Mouse (Mus musculus): ENCODE data around the gene Abcg1. TPM values are rescaled to one million over a fixed set of nuclear protein-coding genes. Genes with fewer than 3 reads are reported as not detected.

Gene Abcg1
- polyA plus RNA-seq, 1 experiment = 0.05 TPM

- Histone ChIP-seq H3K27me3 (ENCODE audit: control insufficient read depth) (no peaks in the 10 kb centered on the region), H3K36me3 (ENCODE audit: control insufficient read depth) (peaks cover 2% of the 10 kb centered on the region; the same call in 1 of the 2 replicates), H3K4me3 (replicated peaks) (no peak overlapping the region), H3K4me1 (ENCODE audit: control insufficient read depth) (peaks cover 51% of the 10 kb centered on the region), H3K9me3 (ENCODE audit: control insufficient read depth, low read length) (peaks cover 2% of the 10 kb centered on the region)
- TF ChIP-seq TAL1 (IDR thresholded peaks at IDR 0.05; ENCODE audit: low read length) = no peak
- no peak for TF ChIP-seq GATA1 (IDR thresholded peaks at IDR 0.05; ENCODE audit: low read length)
Measured at GRCm38 (mm10) chr17:31037331-31037730, 20.1 kb upstream of the Abcg1 start.

DNA sequence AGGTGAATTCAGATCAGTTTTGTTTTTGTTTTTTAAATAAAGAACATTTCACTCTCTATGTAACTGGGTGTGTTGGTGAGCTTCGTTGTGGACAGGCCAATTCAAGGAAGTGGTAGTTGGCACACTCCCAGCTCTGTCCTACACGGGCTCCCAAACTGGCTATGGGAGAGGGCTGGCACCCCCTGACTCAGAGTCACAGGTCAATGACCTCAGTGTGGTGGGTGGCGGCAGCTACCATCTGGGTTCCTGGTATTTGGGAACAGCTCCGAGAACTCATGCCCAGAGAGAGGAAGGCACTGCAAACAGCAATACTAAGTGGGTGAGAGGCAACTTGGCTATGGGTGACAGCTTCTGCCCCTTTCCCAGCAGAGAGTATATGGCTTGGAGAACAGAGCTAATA is 19.1 kb upstream of the Abcg1 start:
- Histone ChIP-seq H3K27me3 (ENCODE audit: control insufficient read depth) (no peaks in the 10 kb centered on the region), H3K36me3 (ENCODE audit: control insufficient read depth) (no peaks in the 10 kb centered on the region), H3K4me1 (ENCODE audit: control insufficient read depth) (peaks cover 43% of the 10 kb centered on the region), H3K4me3 (replicated peaks) (no peak overlapping the region), H3K9me3 (ENCODE audit: control insufficient read depth, low read length) (no peaks in the 10 kb centered on the region)
- no peak for TF ChIP-seq TAL1 (IDR thresholded peaks at IDR 0.05; ENCODE audit: low read length)
- TF ChIP-seq GATA1 (IDR thresholded peaks at IDR 0.05; ENCODE audit: low read length) = no peak

- Histone ChIP-seq H3K27me3 (ENCODE audit: control insufficient read depth) (0 out of 2 replicates have a peak, but pooled peaks cover under 1% of the 10 kb centered on the region), H3K4me1 (ENCODE audit: control insufficient read depth) (peaks cover 30% of the 10 kb centered on the region), H3K36me3 (ENCODE audit: control insufficient read depth) (no peaks in the 10 kb centered on the region), H3K4me3 (replicated peaks) (no peak overlapping the region), H3K9me3 (ENCODE audit: control insufficient read depth, low read length) (no peaks in the 10 kb centered on the region)
- TF ChIP-seq GATA1 (IDR thresholded peaks at IDR 0.05; ENCODE audit: low read length) = no peak
- TF ChIP-seq TAL1 (IDR thresholded peaks at IDR 0.05; ENCODE audit: low read length) = no peak
Measured at GRCm38 (mm10) chr17:31039626-31040025, 17.8 kb upstream of the Abcg1 start.

GRCm38 (mm10) chr17:31040421-31040820 is 17.1 kb upstream of the Abcg1 start:
- no peaks in the 10 kb centered on the region for H3K9me3 ChIP-seq (ENCODE audit: control insufficient read depth, low read length)
- no peaks in the 10 kb centered on the region for H3K36me3 ChIP-seq (ENCODE audit: control insufficient read depth)
- 0 out of 2 replicates have a peak, but pooled peaks cover 2% of the 10 kb centered on the region for H3K27me3 ChIP-seq (ENCODE audit: control insufficient read depth)
- peaks cover 25% of the 10 kb centered on the region for H3K4me1 ChIP-seq (ENCODE audit: control insufficient read depth)
- H3K4me3 ChIP-seq (replicated peaks) = no peak overlapping the region
- no peak for TF ChIP-seq TAL1 (IDR thresholded peaks at IDR 0.05; ENCODE audit: low read length)
- TF ChIP-seq GATA1 (IDR thresholded peaks at IDR 0.05; ENCODE audit: low read length) = no peak

DNA sequence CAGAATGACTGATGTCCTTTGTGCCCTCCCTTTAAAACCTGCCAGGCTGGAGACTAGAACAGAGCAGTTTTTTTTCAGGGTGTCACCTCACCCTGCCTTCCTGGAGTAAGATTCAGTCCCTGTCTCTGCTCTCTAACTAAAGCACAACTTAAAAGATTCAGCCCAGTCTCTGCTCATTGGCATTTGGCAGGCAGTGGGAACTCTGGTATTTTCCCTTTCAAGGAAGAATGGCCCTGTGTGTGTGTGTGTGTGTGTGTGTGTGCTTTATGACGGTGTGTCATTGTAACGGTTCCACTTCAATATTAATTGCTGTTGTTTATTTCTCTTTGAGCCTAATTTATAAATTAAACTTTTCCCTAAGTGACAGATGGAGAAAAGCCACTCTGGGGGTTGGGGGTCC is 14.7 kb upstream of the Abcg1 start:
- no peaks in the 10 kb centered on the region for H3K9me3 ChIP-seq (ENCODE audit: control insufficient read depth, low read length)
- peaks cover 20% of the 10 kb centered on the region for H3K4me1 ChIP-seq (ENCODE audit: control insufficient read depth)
- H3K27me3 ChIP-seq (ENCODE audit: control insufficient read depth) = 0 out of 2 replicates have a peak, but pooled peaks cover 2% of the 10 kb centered on the region
- TF ChIP-seq GATA1 (IDR thresholded peaks at IDR 0.05; ENCODE audit: low read length) (no peak), TAL1 (IDR thresholded peaks at IDR 0.05; ENCODE audit: low read length) (no peak)
- no peaks in the 10 kb centered on the region for H3K36me3 ChIP-seq (ENCODE audit: control insufficient read depth)
- H3K4me3 ChIP-seq (replicated peaks) = no peak overlapping the region

- peak overlapping the region; percentile 60 for H3K4me3 ChIP-seq (replicated peaks)
- H3K9me3 ChIP-seq (ENCODE audit: control insufficient read depth, low read length) = peaks cover 9% of the 10 kb centered on the region
- peaks cover 43% of the 10 kb centered on the region for H3K4me1 ChIP-seq (ENCODE audit: control insufficient read depth)
- peaks cover 50% of the 10 kb centered on the region for H3K27me3 ChIP-seq (ENCODE audit: control insufficient read depth)
- TF ChIP-seq TAL1 (IDR thresholded peaks at IDR 0.05; ENCODE audit: low read length) = no peak
- TF ChIP-seq GATA1 (IDR thresholded peaks at IDR 0.05; ENCODE audit: low read length) = no peak
- no peaks in the 10 kb centered on the region for H3K36me3 ChIP-seq (ENCODE audit: control insufficient read depth)
Measured at GRCm38 (mm10) chr17:31057891-31058744, 643 bp downstream of the Abcg1 start.

GRCm38 (mm10) chr17:31058745-31059085 is 1.2 kb downstream of the Abcg1 start:
- Histone ChIP-seq H3K27me3 (ENCODE audit: control insufficient read depth) (peaks cover 50% of the 10 kb centered on the region), H3K9me3 (ENCODE audit: control insufficient read depth, low read length) (peaks cover 3% of the 10 kb centered on the region), H3K4me1 (ENCODE audit: control insufficient read depth) (peaks cover 46% of the 10 kb centered on the region), H3K4me3 (replicated peaks) (peak overlapping the region; percentile 60), H3K36me3 (ENCODE audit: control insufficient read depth) (no peaks in the 10 kb centered on the region)
- TF ChIP-seq GATA1 (IDR thresholded peaks at IDR 0.05; ENCODE audit: low read length) (no peak), TAL1 (IDR thresholded peaks at IDR 0.05; ENCODE audit: low read length) (no peak)

GRCm38 (mm10) chr17:31060196-31060587 is 2.7 kb downstream of the Abcg1 start:
- TF ChIP-seq TAL1 (IDR thresholded peaks at IDR 0.05; ENCODE audit: low read length) = no peak
- TF ChIP-seq GATA1 (IDR thresholded peaks at IDR 0.05; ENCODE audit: low read length) = no peak
- H3K4me3 ChIP-seq (replicated peaks) = no peak overlapping the region
- H3K36me3 ChIP-seq (ENCODE audit: control insufficient read depth) = no peaks in the 10 kb centered on the region
- peaks cover 48% of the 10 kb centered on the region for H3K4me1 ChIP-seq (ENCODE audit: control insufficient read depth)
- peaks cover 47% of the 10 kb centered on the region for H3K27me3 ChIP-seq (ENCODE audit: control insufficient read depth)
- no peaks in the 10 kb centered on the region; the same call in 1 of the 2 replicates for H3K9me3 ChIP-seq (ENCODE audit: control insufficient read depth, low read length)

DNA sequence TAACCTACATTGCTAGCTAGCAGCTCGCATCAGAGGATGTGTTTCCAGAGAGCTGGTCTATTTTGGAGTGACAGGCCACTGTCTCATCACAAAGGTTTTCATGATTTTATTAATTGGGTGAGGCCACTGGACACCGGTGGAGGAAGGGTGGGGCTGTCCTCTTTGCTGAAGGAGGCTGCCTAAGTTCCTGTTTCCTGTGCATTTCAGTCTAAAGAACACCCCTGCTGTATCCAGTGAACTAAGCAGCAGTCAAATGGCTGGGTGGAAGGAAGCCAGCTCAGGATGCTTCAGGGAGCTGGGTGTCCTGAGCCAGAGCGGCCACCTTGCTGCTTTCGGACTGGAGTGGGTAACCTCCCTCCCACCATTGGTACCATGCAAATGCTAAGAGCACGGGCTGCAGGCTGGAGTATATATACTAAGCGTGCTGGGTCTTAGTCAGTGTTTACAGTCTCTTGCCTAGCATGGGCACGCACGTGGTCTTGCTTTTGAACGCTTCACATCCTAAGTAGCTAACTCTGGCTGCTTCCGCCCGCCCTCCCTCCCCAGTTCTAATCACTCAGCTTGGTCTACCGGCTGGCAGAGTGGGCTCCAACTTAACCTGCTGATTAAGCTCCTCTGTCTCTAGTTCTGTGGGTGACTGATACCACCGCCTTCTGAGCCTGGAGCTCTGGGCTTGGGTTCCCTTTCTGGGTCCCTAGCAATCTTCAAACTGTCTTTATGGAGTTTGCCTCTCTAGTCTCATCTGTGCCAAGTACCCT is 3.3 kb downstream of the Abcg1 start:
- no peak overlapping the region for H3K4me3 ChIP-seq (replicated peaks)
- H3K9me3 ChIP-seq (ENCODE audit: control insufficient read depth, low read length) = no peaks in the 10 kb centered on the region; the same call in 1 of the 2 replicates
- TF ChIP-seq TAL1 (IDR thresholded peaks at IDR 0.05; ENCODE audit: low read length) = no peak
- TF ChIP-seq GATA1 (IDR thresholded peaks at IDR 0.05; ENCODE audit: low read length) = no peak
- H3K36me3 ChIP-seq (ENCODE audit: control insufficient read depth) = no peaks in the 10 kb centered on the region
- peaks cover 44% of the 10 kb centered on the region for H3K27me3 ChIP-seq (ENCODE audit: control insufficient read depth)
- peaks cover 48% of the 10 kb centered on the region for H3K4me1 ChIP-seq (ENCODE audit: control insufficient read depth)

All from erythroblast, embryonic 14.5 days (primary cell).